Mouse (Mus musculus): ENCODE results near the gene Disc1. TPM values are rescaled to one million over a fixed set of nuclear protein-coding genes. Genes with fewer than 3 reads are reported as not detected.

Gene Disc1
- total RNA-seq, 2 experiments from 2014 or later: 1.4 to 1.7 TPM

DNA sequence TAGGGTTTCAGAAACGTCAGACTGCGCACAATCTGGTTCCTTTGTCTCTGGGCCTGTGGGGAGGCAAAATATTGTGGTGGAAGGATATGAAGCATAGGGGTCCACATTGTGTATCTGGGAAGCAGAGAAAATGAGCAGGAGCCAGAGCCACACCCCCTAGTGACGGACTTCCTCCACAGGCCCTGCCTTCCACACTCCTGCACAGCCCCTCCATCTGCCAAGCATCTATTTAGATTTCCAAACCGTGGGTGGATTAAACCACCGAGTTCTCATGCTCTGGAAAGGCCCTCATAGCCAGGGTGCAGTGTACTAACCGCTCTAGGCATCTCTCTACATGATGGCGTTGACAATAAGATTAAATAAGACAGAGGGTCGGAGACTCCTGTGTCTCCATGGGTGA is 124.0 kb downstream of the Disc1 start:
- no peak for DNase-seq

DNA sequence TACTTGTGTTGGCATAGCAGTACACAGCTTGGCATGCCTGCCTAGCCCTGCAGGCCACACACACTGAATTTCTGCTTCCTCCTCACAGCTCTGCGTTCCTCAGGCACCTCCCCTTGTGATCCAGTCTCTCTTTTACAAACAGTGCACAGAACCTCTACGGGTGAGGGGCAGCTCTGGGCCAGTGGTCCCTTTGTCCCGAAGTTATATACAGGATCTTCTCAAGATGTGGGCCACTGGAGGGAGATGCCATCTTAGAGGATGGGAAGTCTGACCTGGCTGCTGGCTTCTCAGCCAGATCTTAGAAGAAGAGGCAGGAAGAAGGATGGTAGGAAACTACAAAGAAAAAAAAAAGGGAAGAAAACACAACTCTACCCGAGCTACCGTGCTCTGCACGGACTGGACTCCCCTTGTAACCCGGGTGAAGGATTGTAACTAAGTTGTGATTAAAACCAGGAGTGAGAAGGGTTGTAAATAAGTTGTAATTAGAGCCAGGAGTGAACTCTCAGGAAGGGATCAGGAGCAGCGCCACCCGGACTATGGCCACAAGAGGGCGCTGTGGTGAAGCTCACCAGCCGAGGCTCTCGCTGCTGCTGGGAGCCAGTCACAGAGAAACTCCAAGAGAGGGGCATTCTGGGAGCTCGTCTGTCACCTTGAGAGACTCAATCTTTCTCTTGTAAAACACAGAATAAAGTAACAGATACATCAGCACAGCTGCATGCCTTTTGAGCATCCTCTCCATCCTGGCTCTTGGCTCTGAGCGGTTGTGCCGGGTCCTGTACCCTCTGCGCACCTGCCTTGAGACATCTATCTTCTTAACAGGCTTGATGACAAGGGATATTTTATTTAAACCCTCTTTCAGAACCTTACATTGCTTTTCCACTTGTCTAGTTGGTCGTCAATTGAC is 129.8 kb downstream of the Disc1 start:
- DNase-seq: peak; percentile 73 to 92

DNA sequence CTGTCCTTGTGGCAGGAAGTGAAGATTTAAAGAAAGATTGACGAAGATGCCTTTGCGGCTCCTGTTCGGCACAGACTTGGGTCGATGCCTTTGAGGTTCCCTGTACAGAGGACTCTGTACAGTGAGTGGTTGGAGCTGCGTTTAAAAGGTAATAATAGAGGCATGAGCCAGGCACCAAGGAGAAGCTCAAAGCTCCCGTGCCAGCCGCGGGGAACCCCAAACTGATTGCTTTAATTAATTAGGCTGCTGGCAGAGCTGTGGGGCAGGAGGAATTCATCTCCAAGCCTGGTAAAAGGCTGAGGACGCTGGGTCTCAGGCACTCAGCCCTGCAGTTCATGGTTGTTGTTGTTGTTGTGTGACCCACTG is 130.4 kb downstream of the Disc1 start:
- no peak for DNase-seq

DNA sequence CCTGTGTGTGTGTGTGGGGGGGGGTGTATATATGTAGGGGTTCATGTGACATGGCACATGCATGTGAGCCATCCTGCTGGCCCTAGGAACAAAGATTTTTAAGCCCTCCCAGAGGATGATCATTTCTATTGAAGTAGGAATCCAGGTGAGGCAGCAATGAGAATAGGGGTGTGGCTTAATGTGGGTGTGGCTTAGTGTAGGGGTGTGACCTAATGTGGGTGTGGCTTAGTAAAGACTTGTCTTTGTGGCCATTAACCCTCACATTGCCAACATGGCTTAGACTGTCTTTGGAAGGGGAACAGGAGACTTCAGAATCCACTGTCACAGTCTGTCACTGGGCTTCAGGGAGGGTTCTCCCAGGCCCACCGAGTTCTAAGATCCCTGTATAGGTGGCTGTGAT is 130.9 kb downstream of the Disc1 start:
- no peak for DNase-seq

DNA sequence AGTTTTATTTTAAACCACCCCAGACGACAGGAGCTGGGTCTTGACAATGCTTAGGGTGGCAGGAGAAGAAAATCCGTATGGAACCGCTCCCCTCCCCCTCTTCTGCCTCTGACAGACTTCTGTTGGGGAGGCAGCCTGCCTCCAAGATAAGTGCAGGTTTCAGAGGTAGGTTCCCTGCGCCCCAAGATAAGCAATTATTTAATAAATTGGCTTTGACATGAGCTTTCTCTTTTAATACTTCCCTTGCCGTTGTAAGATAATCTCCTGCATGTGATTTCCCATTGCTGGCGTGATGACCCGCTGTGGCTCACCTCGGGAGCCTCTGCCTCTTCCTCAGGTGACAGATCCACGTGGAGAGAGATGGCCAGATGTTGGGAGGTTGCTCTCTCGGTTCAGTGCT is 133.0 kb downstream of the Disc1 start:
- DNase-seq: no peak

DNA sequence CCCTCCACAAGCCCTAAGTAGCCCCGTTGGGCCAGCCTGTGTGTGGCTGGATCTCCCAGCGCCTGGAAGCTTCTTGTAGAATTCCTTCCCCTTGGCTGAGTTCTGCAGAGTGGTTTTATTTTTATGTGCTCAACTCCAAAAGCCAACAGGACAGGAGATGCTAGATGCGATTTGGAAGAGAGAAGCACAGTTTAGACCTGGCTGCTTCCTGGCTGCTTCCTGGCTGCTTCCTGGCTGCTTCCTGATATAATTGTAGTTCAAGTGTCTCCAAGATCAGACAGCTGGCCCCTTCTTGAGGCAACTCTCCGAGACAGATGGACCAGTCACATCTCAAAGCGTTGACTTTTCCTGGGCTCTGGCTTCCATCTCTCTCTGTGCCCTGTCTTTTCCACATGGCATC is 139.7 kb downstream of the Disc1 start:
- DNase-seq: peak in 1 of 2 experiments; percentile 28

DNA sequence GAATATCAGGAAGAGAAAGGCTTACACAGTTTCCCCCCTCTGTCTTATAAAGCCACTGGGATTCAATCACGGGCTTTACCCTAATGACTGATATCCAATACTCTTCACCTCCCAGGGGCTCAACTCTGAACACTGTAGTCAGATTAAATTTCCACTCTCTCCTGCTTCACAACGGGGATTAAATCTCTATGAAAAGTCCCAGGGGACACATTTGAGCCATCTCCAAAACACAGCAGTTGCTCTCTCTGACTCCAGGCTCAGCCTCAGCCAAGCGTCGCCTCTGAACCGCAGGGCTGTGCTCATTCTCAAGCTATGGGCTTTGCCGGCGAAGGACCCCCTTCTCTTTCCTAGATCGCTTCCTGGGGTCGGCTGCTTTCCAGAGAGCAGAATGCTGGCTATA is 141.1 kb downstream of the Disc1 start:
- peak in 1 of 2 experiments; percentile 37 for DNase-seq

DNA sequence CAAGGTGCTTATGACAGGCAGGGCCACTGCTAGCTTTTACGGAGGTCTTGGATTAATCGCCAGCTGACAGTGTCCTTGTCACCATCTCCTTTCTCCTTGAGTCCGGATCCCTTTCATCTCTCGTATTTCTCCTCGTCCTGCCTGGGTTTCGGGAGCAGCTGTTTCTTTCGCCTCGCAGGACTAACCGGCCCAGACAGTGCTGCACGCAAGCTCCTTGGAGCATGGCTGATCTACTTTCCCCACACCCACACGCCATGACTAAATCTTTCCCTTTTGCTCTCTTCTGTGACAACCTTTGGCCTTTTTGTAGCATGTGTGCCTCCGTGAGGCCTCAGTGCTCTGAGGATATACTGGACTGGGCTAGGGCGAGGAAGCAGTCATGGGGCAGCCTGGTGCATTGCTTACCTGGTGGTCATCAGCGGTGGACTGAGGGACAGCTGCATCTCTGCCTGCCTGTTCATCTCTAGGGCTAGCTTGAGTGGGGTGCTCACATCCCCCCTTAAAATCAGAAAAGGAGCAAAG is 142.6 kb downstream of the Disc1 start:
- no peak for DNase-seq

DNA sequence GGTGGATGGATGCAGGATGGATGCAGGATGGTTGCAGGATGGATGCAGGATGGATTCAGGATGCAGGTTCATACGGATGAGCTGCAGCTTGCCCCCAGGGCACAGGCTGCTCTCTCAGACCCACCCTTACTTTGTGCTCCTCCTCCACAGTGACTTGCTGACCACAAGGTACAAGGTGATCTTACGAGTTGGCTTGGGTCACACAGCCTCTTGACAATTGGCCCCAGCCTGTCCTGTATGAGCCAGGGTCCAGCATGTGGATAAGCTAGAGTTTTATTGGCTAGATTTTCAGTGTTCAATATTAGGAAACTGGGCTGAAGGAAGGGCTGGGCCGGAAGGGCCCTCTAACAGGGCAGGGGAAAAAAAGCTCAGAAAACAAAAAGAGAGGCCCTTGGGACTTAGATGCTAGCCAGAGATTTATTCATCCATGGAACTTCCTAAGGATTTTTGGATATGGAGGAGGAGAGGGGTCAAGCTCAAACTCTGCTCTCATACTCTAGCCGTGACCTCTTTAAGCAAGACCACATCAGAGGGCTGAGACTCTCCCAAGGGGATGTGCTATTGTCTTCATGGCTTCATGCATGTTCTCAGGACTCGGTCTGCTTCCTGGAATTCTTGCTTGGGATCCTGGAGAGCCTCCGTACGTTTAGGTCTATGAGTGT is 143.5 kb downstream of the Disc1 start:
- DNase-seq: peak; percentile 58 to 82

DNA sequence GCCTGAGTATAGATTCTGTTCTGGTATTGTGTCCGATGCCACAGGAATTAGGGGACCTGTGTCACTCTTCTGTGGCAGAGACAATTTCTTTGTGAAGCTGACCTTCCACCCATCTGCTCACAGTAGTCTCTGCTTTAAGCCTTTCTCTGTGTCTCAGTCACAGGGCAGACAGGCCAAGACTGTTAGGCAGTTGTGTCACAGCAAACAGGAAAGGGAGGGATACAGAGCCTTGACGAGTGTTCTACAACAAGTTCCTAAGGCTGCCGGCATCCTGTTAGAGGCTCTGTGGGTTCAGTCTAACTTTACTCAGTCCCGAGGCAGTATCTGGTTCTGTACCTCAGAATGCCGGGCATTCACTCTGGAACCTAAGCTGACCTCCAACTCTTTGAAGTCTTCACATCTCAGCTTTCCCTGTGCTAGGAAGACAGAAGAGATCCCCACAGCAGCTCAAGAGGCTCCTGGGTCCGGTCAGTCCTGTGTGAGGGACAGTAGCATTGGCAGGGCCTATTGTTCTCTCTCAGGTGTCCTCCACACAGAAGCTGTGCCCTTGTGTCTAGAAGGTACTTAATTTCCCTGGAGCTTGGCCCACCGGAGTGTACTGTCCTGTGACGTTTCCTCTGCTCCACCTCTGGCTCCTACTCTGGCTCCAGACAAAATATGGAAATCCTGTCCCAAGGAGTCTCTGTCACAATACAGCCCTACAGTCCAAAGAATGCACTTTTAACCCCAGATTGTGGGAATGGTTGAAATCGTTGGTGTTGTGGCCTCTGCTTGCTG is 144.6 kb downstream of the Disc1 start:
- DNase-seq: peak in 1 of 2 experiments; percentile 74

DNA sequence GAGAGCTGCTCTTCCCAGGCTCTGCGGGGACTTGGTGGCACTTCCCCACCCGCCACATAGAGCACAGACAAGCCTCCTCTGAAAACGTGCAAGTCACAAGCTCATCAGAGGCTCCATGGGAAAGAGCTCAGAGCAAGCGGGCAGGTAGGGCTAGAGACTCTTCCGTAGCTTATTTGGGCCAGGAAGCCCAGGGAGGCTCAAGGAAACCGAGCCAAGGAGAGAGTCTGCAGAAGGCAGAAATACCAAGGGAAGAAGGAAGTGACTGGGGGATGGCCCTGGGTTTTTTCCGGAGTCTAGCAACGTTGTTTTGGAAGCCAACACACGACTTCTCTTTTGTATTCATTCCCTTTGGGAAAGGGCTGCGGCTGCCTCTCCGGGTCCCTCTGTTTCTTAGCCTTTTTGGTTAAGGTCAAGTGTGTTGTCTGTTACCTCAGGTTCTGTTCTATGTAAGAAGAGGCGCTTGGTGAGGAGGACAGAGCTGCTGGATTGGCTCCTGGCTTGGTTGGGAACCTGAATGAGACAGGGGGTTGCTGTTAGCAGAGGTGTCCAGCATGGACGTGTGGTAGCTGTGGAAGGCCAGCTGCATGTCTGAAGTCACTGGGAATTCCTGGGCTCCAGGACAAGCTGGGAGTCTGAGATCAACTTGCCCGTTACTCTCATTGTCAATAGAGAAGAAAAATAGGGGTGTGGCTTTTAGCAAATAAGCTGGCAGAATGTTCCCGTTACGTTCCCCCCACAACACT is 145.4 kb downstream of the Disc1 start:
- DNase-seq: peak in 1 of 2 experiments; percentile 63

DNA sequence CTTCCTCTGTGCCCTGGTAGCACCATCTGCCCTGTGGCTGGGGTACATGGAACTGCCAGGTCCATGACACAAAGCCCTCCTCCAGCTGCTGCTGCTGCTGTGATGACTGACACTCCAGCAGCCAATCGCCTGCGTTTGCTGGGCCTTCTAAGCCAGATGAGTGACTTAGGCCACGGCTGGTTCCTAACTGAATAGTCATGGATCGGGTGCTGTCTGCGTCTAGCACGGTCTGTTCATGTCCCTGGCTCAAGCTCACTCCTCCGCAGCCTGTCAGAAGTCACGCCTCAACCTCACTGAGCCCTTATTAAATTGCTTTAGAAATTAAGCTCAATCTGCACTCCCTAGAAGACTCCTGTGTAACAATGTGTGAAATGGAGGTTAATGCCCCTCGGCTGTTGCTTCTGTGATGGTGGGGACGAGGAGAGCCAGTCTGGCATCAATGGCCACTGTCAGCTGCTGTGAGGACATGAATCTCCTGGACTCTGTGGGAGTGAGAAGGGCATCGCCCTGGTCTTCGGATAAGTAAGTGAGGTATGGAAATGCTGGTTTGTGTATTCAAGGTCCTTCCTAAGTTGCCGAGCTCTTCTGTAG is 146.4 kb downstream of the Disc1 start:
- DNase-seq: no peak

DNA sequence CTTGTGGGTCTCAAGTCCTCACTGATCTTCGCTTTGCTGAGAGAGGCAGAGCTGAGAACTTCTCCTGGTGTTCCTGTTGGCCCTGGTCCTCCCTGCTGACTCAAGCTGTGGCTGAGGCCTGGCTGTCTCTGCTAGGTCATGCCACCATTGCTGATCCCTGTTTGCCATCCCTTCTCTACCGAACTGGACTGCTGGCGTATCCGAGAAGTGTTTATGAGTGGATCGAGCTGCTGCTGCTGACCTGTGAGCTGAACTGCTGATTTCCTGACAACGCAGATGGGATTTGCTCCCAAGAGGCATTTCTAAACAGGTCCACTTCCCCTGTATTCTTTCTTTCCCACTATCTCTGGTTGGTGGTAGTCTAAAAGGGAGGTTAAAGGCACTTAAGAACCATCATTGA is 147.7 kb downstream of the Disc1 start:
- no peak for DNase-seq

DNA sequence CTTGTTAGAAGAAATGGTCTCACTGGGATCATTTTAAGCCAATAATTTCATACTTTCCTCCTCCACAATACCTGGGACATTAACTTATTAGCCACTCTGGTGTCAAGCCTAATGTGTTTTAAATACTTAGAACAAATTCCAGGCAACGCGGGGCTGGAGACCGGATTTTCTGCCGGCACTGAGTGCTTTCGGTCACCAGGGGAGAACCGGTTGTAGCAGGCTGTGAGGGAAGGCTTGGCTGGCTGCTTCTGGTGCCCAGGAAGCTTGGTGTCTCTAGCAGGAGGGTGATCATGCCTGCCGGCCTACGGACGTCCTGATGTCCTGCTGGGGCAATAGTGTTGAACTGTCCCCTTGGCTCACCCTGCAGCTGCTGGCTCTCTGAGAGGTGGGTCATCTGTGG is 149.0 kb downstream of the Disc1 start:
- no peak for DNase-seq

DNA sequence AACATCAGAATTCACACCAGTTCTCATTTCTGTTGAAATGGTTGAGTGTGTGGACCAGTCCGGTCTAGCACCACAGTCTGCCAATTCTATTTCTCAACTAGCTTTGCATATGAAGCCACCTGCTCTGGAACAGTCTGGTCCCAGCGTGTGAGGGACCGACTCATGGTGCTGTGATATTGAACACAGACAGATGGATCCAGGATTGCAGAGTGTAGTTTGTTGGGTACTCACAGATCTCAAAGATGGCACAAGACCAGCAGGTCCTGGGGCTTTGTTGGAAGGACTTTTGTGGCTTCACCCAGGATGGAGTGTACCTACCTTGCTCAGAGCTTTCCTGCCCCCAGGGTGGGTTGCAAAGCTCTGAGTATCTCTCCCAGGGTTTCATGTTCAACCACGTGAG is 151.6 kb downstream of the Disc1 start:
- no peak for DNase-seq

DNA sequence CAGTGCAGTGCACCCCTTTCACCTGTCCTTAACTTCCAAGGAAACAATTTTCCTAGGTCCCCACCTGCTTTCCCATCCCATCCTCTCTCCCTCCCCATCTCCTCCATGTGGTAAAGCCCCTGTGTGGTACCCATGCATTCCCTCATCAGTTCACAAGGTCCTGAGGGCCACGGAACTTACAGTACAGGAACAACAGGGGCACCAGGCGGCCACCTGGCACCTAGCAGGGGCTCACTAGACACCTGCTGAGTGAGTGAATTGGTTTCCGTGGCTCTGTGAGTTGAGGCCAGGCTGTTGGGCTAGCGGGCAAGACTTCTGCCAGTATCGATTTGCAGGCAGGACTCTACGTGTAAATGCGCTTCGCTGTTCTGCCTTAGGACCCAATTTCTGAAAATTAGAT is 152.4 kb downstream of the Disc1 start:
- DNase-seq: no peak

DNA sequence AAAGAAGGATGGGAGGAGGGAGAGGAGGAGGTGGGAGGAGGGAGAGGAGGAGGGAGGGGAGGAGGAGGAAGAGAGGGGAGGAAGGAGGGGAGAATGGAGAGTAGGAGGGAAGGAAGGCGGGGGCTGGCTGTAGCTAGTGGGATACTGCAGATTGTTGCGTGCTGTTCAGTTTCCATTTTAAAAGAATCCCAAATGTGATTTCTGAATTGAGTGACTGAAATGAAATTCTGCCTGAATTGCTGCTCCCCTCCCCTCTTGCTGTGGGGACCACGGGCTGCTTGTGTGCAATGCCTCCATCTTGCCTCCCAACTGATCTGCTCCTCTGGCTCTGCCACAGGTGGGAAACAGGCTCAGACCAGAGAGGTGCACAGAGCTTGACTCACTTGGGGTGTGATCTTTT is 153.0 kb downstream of the Disc1 start:
- DNase-seq: no peak

DNA sequence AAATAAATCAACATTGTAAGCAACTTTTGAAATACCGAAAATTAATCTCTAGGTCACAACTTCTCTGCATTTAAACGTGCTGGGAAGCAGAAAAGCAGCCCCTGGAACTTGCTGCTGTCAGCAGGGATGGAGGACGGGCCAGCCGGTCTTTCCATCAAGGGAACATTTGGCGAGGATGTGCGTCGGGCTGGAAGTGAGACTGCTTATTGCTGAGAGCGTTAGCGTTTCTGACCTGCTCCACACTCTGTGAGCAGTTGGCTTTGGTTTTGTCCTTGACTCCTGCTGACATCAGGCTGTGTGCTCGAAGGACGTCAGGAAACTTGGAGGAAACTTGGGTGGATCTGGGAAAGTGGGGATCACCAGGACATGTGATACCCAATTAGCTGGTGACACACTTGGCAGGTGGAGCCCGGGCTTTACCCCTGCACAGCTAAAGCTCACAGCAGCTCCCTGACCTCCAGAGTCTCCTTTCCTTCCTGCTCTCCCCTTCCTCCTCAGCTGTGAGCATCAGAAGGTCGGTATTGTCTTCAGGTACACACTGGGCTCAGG is 158.7 kb downstream of the Disc1 start:
- DNase-seq: peak; percentile 34 to 52

DNA sequence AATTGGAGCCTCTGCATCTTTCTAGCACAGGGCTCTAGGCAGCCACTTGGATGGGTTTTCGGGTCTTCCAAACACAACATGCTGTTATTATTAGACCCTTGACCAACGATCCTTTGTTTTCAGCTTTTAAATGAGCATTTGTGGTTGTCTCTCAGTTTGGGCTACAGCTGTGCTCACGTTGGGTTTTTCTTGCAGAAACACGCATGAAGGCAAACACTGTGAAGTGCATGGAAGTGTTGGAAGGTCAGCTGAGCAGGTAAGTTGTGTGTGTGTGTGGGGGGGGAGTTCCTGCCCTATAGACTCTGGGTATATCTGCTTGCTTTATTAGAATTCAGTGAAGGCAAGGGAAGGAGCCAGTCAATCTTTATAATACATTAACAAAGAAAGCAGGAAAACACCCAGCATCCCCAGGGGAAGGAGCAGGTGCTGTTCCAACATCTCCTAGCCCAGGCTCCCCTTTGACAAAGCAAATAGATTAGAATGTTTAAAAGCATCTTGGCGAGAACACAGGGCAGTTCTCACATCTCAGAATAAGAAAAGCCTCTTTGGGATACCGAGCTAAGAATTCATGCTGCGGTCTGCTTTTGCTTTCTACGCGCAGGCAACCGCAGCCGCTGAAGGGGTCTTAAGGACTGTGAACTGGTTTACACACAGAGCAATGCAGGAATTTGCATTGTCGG is 164.0 kb downstream of the Disc1 start:
- DNase-seq: no peak

DNA sequence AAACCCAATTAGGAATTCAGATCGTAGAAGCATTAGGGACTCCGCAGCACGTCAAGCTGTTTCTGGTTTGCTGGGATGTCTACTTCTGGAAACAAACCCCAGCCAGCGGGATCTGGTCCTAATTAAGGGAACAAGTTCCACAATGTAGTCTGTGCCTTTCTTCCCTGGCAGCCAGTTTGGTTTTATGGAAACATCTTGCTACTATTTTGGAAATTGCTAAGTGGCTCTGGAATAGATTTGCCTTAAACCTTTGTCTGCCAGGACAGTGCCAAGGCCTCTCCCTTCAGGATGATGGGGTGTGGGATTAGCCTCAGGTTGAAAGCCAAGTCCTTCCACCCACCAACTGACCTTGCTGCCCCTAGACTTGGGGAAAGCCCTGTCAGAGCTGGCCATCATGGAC is 164.7 kb downstream of the Disc1 start:
- DNase-seq: peak in 1 of 2 experiments; percentile 49

DNA sequence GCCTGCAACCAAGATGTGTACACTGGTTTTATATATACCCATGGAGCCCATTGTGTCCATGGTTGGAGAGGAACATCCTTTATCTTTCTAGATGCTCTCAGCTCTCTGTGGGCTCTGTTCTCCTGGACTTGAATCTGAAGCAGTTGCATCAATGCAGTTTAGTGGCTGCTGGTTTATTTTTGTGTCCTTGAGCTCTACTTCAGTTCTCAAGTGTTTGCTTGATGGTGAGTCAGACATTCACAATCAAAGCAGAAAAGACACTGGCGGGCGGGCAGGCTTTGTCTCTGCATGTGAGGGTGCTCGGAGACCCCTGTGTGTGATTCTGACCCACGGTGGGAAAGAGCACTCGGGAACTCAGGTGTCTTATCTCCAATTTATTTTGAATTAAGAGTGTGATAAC is 166.6 kb downstream of the Disc1 start:
- no peak for DNase-seq

Measured in heart, adult 18-20 months (tissue).